Mouse (Mus musculus) neutrophil, adult 83 days (primary cell): ENCODE results near the gene Chrna7. TPM values are rescaled to one million over a fixed set of nuclear protein-coding genes. Genes with fewer than 3 reads are reported as not detected.

Experiments
- total RNA-seq, 2 experiments: library from RNA; stranded (reverse); gene quantifications; one replicate each; pipeline ENCODE4 v1.2.4; 2023

The Chrna7 gene
- not detected for total RNA-seq

DNA sequence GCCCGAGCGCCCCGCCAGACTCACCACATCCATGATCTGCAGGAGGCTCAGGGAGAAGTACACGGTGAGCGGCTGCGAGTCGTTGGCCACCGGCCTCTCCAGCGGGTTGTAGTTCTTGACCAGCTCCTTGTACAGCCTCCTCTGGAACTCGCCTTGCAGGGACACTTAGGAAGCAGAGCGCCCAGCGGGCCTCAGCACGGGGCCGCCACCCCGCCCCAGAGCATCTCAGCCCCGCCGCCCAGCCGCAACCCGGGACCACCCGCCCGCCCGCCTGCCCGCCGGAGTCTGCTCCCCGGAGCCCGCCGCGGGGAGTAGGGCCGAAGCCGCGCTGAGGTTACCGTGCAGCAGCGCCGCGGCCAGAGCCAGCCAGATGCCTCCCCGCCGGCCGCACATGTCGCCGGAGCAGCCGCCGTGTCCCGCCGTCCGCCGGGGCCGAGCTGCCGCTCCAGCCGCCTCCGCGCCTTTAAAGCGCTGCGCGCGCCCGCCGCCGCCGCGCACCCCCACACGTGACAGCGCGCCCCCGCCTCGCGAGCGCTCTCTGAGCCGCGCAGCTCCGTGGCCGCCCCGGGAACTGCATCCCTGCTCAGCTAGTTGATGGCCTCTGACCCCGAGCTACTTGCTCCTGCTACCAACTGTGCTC, at the start of gene Chrna7:
Chrna7 (minus strand) TSS at position 486 of the 640 bp plus-strand sequence.

Other genes starting within 250 kb of the Chrna7 start
- not detected for gene Otud7a, start 232.2 kb upstream of the Chrna7 start, total RNA-seq